Mouse (Mus musculus) MEL (cell line): ENCODE measurements at regions not wholly inside any gene's neighbourhood (a gene's known extent, or its start where the extent isn't known, plus 50 kb on each side); places are given as distances from the start of the nearest gene placed in this dataset.

Experiments
- CTCF ChIP-seq, 3 experiments: IDR thresholded peaks in 2 of 3; conservative IDR thresholded peaks in 1 of 3; 2 replicates each; pipeline ENCODE4 v1.5.1; 2011 to 2012; ENCODE audit warnings: low read length in 3 of 3, low read depth in 2 of 3, mild to moderate bottlenecking in 2 of 3, improper control_type of control experiment in 1 of 3, inconsistent platforms in 1 of 3, mixed read lengths in 1 of 3, moderate library complexity in 1 of 3; ENCODE audit not compliant: control insufficient read depth in 1 of 3, insufficient read depth in 1 of 3, poor library complexity in 1 of 3, severe bottlenecking in 1 of 3
- ETS1 ChIP-seq: IDR thresholded peaks from 2 replicates; pipeline ENCODE4 v1.6.1; 2012; ENCODE audit warnings: low read depth, mild to moderate bottlenecking, inconsistent platforms, low read length, improper control_type of control experiment, moderate library complexity
- KAT2A ChIP-seq: conservative IDR thresholded peaks from 2 replicates; pipeline ENCODE4 v1.6.1; 2012; ENCODE audit warnings: low read depth, low read length, improper control_type of control experiment, inconsistent platforms
- MAFK ChIP-seq: IDR thresholded peaks from 2 replicates; pipeline ENCODE4 v1.6.1; 2011; ENCODE audit warnings: low read depth, mild to moderate bottlenecking, low read length, improper control_type of control experiment, borderline replicate concordance
- NELFE ChIP-seq: IDR thresholded peaks from 2 replicates; pipeline ENCODE4 v1.6.1; 2011; ENCODE audit warnings: low read depth, low read length, improper control_type of control experiment
- POLR2AphosphoS2 ChIP-seq: IDR thresholded peaks from 2 replicates; pipeline ENCODE4 v1.6.1; 2011; ENCODE audit warnings: low read length, improper control_type of control experiment
- RCOR1 ChIP-seq: IDR thresholded peaks from 2 replicates; pipeline ENCODE4 v1.6.1; 2012; ENCODE audit warnings: low read depth, mild to moderate bottlenecking, inconsistent platforms, low read length, improper control_type of control experiment
- TAL1 ChIP-seq: IDR thresholded peaks from 2 replicates; pipeline ENCODE4 v1.6.1; 2012; ENCODE audit warnings: mild to moderate bottlenecking, inconsistent platforms, low read length, moderate library complexity, mixed read lengths
- TBP ChIP-seq: IDR thresholded peaks from 2 replicates; pipeline ENCODE4 v1.8.0; 2011; ENCODE audit warnings: low read depth, low read length, improper control_type of control experiment
- UBTF ChIP-seq: IDR thresholded peaks from 2 replicates; pipeline ENCODE4 v1.6.1; 2012; ENCODE audit warnings: low read depth, mild to moderate bottlenecking, inconsistent platforms, low read length, improper control_type of control experiment, moderate library complexity, borderline replicate concordance; ENCODE audit not compliant: insufficient read depth
- USF2 ChIP-seq, 2 experiments: IDR thresholded peaks; 2 replicates each; pipeline ENCODE4 v1.6.1; 2011 to 2012; ENCODE audit warnings: improper control_type of control experiment in 2 of 2, low read length in 2 of 2, borderline replicate concordance in 1 of 2, inconsistent platforms in 1 of 2, low read depth in 1 of 2, mild to moderate bottlenecking in 1 of 2; ENCODE audit not compliant: insufficient read depth in 1 of 2
- ZMIZ1 ChIP-seq: IDR thresholded peaks from 2 replicates; pipeline ENCODE4 v1.6.1; 2012; ENCODE audit warnings: low read depth, mild to moderate bottlenecking, inconsistent platforms, low read length, improper control_type of control experiment, moderate library complexity

DNA sequence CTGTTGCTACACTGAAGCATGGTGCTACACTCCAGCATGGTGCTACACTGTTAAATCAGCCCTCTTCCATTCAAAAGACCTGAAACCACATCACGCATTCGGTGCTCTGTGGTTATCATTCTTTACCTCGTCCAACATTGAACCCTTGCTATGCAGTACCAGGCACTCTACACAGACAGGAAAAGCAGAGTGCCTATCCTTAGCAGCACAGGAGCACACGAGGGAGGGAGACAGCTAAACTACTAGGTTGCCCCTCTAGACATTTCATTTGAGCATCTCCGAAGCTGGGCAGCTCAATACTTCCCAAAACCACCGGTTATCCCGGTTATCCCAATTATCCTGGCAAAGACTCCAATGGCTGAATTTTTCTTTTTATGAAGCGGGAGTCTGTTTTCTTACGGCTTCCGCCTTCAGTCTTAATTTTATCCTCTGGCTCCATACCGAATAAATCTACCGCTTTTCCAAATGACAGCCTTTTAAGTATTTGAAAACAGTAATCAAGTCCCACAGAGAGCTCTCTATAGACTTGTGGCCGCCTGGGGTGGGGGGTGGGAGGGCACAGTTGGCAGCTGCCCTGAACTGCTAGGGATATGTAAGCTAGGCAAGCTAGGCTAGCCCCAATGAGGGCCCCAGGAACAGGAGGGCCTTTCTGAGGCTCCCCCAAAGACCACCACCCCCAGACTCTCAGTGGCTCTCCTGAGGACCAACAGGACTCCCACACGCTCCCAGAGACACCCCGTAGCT is 543.8 kb upstream of the Adam5 start:
- TF ChIP-seq USF2 (IDR thresholded peaks at IDR 0.05; ENCODE audit: borderline replicate concordance in 1 of 2, insufficient read depth in 1 of 2, low read depth in 1 of 2, low read length in 2 of 2) (no peak), CTCF (IDR thresholded peaks at IDR 0.05 in 2 of 3, conservative IDR thresholded peaks at IDR 0.05 in 1 of 3; ENCODE audit: control insufficient read depth in 1 of 3, insufficient read depth in 1 of 3, low read depth in 2 of 3, low read length in 3 of 3, poor library complexity in 1 of 3, severe bottlenecking in 1 of 3) (no peak), POLR2AphosphoS2 (no peak), NELFE (no peak), TBP (no peak), ETS1 (no peak), MAFK (no peak), KAT2A (no peak), UBTF (no peak), RCOR1 (no peak), ZMIZ1 (no peak), TAL1 (no peak)
